Mouse (Mus musculus) embryonic facial prominence, embryonic 11.5 days (tissue): ENCODE results near the gene Fbp1. TPM values are rescaled to one million over a fixed set of nuclear protein-coding genes. Genes with fewer than 3 reads are reported as not detected.
"Not testable (repeated sequence)": the region's sequence is repeated elsewhere in the genome, so short reads cannot be mapped to it uniquely, and the experiment has no call there.

Experiments
- ATAC-seq: fragments of 200-750 bp; cut with Nextera tagmentation; replicated peaks from 2 replicates; pipeline ENCODE4 v1.8.0; 2017; ENCODE audit warnings: low read depth; ENCODE audit not compliant: insufficient number of reproducible peaks, low FRiP score, low TSS enrichment
- DNase-seq: peaks from one replicate; pipeline ENCODE4 v3.0.0-alpha.2; 2015; ENCODE audit warnings: low spot score
- H3K27ac ChIP-seq: fragments of 300-500 bp; sonication (generic); replicated peaks from 2 replicates; pipeline ENCODE4 v1.5.1; 2014; ENCODE audit warnings: mild to moderate bottlenecking, low read depth, low read length, control low read depth
- H3K27me3 ChIP-seq: fragments of 300-500 bp; sonication (generic); 2 replicates; pipeline ENCODE4 v1.6.1; 2014; ENCODE audit warnings: mild to moderate bottlenecking, low read length, moderate library complexity, mixed read lengths; ENCODE audit not compliant: control insufficient read depth, insufficient read depth
- H3K36me3 ChIP-seq: fragments of 300-500 bp; sonication (generic); replicated peaks from 2 replicates; pipeline ENCODE4 v1.6.1; 2014; ENCODE audit warnings: low read depth, mild to moderate bottlenecking, low read length, moderate library complexity, mixed read lengths; ENCODE audit not compliant: control insufficient read depth, insufficient read depth
- H3K4me1 ChIP-seq: fragments of 300-500 bp; sonication (generic); 2 replicates; pipeline ENCODE4 v1.6.1; 2014; ENCODE audit warnings: low read length, mixed read lengths; ENCODE audit not compliant: control insufficient read depth, insufficient read depth
- H3K4me2 ChIP-seq: fragments of 300-500 bp; sonication (generic); 2 replicates; pipeline ENCODE4 v1.6.1; 2014; ENCODE audit warnings: low read depth, mild to moderate bottlenecking, control low read depth, low read length, moderate library complexity
- H3K4me3 ChIP-seq: fragments of 300-500 bp; sonication (generic); 2 replicates; pipeline ENCODE4 v1.5.1; 2014; ENCODE audit warnings: low read depth, low read length, control low read depth
- H3K9ac ChIP-seq: fragments of 300-500 bp; sonication (generic); replicated peaks from 2 replicates; pipeline ENCODE4 v1.6.1; 2014; ENCODE audit warnings: mild to moderate bottlenecking, control low read depth, low read length
- H3K9me3 ChIP-seq: fragments of 300-500 bp; sonication (generic); replicated peaks from 2 replicates; pipeline ENCODE4 v1.6.1; 2016; ENCODE audit warnings: mild to moderate bottlenecking, low read length, inconsistent platforms, mixed read lengths; ENCODE audit not compliant: control insufficient read depth
- WGBS: fragments of 180-500 bp; shearing (Covaris S2); extraction: QIAGEN DNeasy Blood & Tissue Kit; methylation state at CpG from one replicate; pipeline ENCODE4 v1.1.7; 2014; 5-methylcytosine and 5-hydroxymethylcytosine counted together
- polyA plus RNA-seq: library from polyadenylated mRNA; unstranded; fragments of >200 nt; fragmentation: Nextera tagmentation; extraction: Ambion mirVana; gene quantifications from 2 replicates; pipeline ENCODE4 v1.2.1, GENCODE M21; 2014

Fbp1 gene
- 0.31 TPM in 1 of 2 replicates, not detected in the other for polyA plus RNA-seq

DNA sequence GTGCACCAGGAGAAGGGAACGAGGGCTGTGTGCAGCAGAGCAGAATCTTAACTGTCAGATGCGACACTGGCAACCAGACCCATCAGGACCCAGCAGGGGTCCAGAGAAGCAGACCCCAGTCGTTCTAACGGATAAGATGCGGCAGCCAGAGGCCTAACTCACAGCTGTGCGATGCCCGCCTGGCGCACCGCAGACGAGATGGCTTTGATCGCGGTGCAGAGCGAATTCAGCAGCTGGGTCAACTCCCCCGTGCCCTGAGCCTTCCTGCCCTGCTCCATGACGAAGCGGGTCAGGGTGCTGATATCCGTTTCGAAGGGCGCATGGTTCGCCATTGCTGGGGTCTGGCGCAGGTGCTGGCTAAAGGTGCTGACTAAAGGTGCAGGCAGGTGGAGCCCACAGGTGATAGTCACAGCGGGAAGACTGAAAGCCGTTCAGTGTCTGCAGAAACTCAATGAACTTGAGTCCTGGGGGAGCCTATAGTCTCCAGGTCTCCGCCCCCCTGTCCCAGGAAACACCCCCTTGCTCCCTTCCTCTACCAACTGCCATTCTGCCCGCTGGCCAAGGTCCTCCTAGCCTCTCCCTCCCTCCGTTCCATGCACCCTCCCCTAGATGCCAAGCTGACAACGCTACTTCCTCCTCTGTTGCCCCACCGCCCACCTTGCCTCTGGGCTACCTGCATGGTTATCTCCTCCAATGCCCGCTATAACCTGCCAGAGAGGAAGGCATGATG is at the start of gene Fbp1:
Gene Fbp1 (minus strand): TSS at position 571 of the 730 bp plus-strand sequence.
- H3K27me3 ChIP-seq: peaks cover 19% of the 10 kb centered on the region
- peak; percentile 48; the same call in 1 of the 2 replicates for ATAC-seq

DNA sequence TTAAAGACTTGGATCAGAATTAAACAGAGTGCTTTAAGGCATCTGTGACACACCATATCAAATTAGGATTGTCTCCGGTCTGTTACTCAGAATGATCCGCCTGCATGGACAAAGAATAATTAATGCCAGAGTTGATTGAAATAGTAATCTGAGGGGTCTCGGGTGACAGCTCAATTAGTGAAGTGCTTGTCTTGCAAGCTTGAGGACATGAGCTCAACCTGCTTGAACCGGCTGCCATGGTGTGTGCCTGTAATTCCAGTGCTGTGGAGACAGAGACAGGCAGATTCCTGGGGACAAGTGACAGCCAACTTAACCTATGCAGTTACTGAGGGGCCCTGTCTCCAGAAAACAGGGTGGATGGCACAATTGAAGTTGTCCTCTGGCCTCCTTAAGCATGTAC is 44.4 kb upstream of the Fbp1 start:
- WGBS: 47% methylated on average over 4 of the region's 4 CpGs
- H3K9ac ChIP-seq: no peak overlapping the region
- no peak for ATAC-seq
- no peaks in the 10 kb centered on the region for H3K36me3 ChIP-seq
- no peaks in the 10 kb centered on the region for H3K4me1 ChIP-seq
- no peak overlapping the region for H3K27ac ChIP-seq
- no peaks in the 10 kb centered on the region for H3K27me3 ChIP-seq
- H3K4me2 ChIP-seq: no peak overlapping the region
- DNase-seq: peak; percentile 15
- H3K9me3 ChIP-seq: no peaks in the 10 kb centered on the region
- no peak overlapping the region for H3K4me3 ChIP-seq

More for the DNA sequence above, at the start of gene Fbp1:
- no peak for DNase-seq
- 3% methylated on average over 29 of the region's 29 CpGs for WGBS
- Histone ChIP-seq H3K4me2 (peak within 1 kb of the TSS; percentile 24), H3K27ac (no peak within 1 kb of the TSS), H3K4me1 (no peaks in the 10 kb centered on the region), H3K4me3 (peak within 1 kb of the TSS; percentile 1; the same call in 1 of the 2 replicates), H3K9me3 (no peaks in the 10 kb centered on the region), H3K9ac (no peak within 1 kb of the TSS), H3K36me3 (no peaks in the 10 kb centered on the region)

DNA sequence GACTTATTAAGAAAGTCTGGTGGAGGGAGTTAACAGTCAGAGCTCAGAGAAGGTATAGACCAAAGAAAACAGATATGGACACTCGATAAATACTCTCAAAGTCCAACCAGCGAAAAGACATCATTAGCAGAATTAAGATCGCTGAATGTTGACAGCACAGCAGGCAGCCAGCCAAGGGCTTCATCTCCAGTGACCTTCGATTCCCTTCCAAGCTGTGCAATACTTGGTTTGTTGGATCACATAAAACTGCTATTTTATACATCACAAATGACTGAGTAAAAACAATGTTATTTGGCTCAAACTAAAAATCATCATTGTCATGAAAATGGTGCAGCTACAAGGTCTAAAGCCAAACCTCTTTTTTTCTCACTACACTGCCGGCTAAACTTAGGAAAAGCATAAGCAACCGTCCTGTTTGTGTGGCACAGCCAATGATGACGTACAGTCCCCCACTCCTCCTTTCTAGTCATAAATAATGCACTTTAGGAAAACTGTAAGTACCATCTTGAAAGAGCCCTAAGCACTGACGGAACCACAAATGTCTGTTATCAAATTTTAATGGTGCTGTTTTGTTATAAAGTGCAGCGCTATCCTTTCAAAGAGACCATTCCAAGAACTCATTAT is 41.8 kb upstream of the Fbp1 start:
- DNase-seq (no peak), ATAC-seq (no peak)
- H3K36me3 ChIP-seq: no peaks in the 10 kb centered on the region
- no peaks in the 10 kb centered on the region for H3K4me1 ChIP-seq
- H3K9ac ChIP-seq: no peak overlapping the region
- WGBS: 86% methylated on average over 9 of the region's 9 CpGs
- H3K27ac ChIP-seq: no peak overlapping the region
- H3K4me2 ChIP-seq: no peak overlapping the region
- H3K27me3 ChIP-seq: no peaks in the 10 kb centered on the region
- no peaks in the 10 kb centered on the region for H3K9me3 ChIP-seq
- H3K4me3 ChIP-seq: no peak overlapping the region

- not testable (repeated sequence) for H3K9ac ChIP-seq, DNase-seq, H3K27ac ChIP-seq, H3K9me3 ChIP-seq, H3K36me3 ChIP-seq, H3K4me2 ChIP-seq, H3K27me3 ChIP-seq, H3K4me1 ChIP-seq, H3K4me3 ChIP-seq, ATAC-seq
- WGBS: 92% methylated on average over 3 of the region's 3 CpGs
These were observed 41.1 kb upstream of the Fbp1 start for GRCm38 (mm10) chr13:62929144-62929543.

DNA sequence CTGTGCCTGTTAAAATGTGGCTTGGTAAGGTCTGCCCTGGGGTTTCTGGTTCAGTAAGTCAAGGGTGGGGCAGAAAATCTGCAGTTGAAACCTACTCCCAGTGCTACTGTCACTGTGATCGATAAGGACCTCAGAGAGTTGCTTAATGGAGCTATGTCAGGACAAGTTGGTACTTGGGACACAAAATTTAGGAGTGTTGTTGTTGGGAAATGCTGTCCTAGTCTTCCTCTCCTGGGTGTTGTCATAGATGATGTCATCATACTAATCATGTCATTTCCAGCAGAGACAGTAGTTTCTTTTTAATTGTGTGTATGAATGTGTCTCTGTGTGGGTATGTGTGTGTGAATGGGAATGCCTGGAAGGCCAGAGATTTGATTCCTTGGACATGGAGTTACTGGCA is 39.4 kb upstream of the Fbp1 start:
- no peaks in the 10 kb centered on the region for H3K36me3 ChIP-seq
- ATAC-seq: no peak
- 89% methylated on average over 1 of the region's 1 CpGs for WGBS

DNA sequence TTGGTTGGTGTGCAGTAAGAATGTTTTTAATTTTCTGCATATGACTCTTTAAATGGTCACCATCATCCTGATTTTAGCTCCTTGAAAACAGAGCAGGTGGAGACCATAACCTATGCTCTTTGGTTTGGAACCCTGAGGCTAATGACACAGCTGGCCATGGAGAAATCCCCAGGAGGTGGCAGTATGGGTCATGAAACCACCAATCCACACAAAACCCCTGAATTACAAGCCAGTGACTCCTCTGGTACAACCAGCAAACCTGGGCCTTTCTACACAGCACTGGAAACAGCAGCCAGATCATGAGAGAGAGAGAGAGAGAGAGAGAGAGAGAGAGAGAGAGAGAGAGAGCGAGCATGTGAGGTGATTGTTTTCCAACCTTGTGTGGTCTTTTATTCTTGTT is 38.4 kb upstream of the Fbp1 start:
- no peak overlapping the region for H3K27ac ChIP-seq
- 91% methylated on average over 1 of the region's 1 CpGs for WGBS
- H3K36me3 ChIP-seq: no peaks in the 10 kb centered on the region
- H3K4me1 ChIP-seq: no peaks in the 10 kb centered on the region
- no peak overlapping the region for H3K9ac ChIP-seq
- peak; percentile 76 for ATAC-seq
- no peaks in the 10 kb centered on the region for H3K9me3 ChIP-seq
- no peak overlapping the region for H3K4me3 ChIP-seq
- no peak overlapping the region for H3K4me2 ChIP-seq
- H3K27me3 ChIP-seq: no peaks in the 10 kb centered on the region
- peak; percentile 68 for DNase-seq

More for the DNA sequence above, 39.4 kb upstream of the Fbp1 start:
- H3K9ac ChIP-seq: no peak overlapping the region
- DNase-seq: no peak
- no peak overlapping the region for H3K4me2 ChIP-seq
- H3K27ac ChIP-seq: no peak overlapping the region
- H3K27me3 ChIP-seq: no peaks in the 10 kb centered on the region
- no peaks in the 10 kb centered on the region for H3K9me3 ChIP-seq
- no peaks in the 10 kb centered on the region for H3K4me1 ChIP-seq
- H3K4me3 ChIP-seq: no peak overlapping the region

- Histone ChIP-seq H3K36me3 (no peaks in the 10 kb centered on the region), H3K27ac (no peak overlapping the region), H3K9ac (no peak overlapping the region), H3K4me2 (no peak overlapping the region), H3K4me3 (no peak overlapping the region), H3K9me3 (no peaks in the 10 kb centered on the region), H3K27me3 (no peaks in the 10 kb centered on the region), H3K4me1 (no peaks in the 10 kb centered on the region)
- ATAC-seq: no peak
- DNase-seq: no peak
- 81% methylated on average over 8 of the region's 8 CpGs for WGBS
These were observed 35.1 kb upstream of the Fbp1 start for GRCm38 (mm10) chr13:62923182-62923581.

DNA sequence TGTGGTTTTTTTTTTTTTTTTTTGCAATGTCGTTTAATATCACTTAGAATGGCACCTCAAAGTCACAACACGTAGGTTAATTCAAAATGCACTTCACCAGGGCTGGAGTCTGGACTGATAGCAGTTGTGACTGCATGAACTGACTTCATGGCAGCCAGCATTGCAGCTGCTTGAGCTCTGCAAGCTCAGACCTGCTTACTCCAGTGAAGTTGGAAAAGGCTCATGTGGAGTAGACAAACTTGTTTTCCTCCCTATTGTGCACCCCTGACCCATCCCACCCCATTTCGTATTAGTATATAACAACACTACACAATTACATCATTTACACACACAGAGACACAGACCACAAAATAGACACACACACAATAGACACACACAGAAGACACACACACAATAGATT is 34.6 kb upstream of the Fbp1 start:
- no peak overlapping the region for H3K9ac ChIP-seq
- H3K9me3 ChIP-seq: no peaks in the 10 kb centered on the region
- no peaks in the 10 kb centered on the region for H3K27me3 ChIP-seq
- H3K27ac ChIP-seq: no peak overlapping the region
- no peaks in the 10 kb centered on the region for H3K36me3 ChIP-seq
- WGBS: 75% methylated on average over 3 of the region's 3 CpGs
- H3K4me3 ChIP-seq: no peak overlapping the region
- DNase-seq (peak; percentile 15), ATAC-seq (no peak)
- H3K4me1 ChIP-seq: no peaks in the 10 kb centered on the region
- no peak overlapping the region for H3K4me2 ChIP-seq
